8 mouse cellular contexts compared by ENCODE assay signal in genomic region chr1:155158141-155158969, GRCm38 (mm10). TPM values are rescaled to one million over a fixed set of nuclear protein-coding genes. Genes with fewer than 3 reads are reported as not detected.
DNase-seq lines count a peak whose midpoint lies in the region; ATAC-seq and TF ChIP-seq lines count a peak whose summit lies in the region.

Gene Stx6 (plus strand): TSS chr1:155158715.

- no peaks in the 10 kb centered on the region for H3K36me3 ChIP-seq in forebrain, embryonic 15.5 days

- peaks cover 19% of the 10 kb centered on the region for H3K4me1 ChIP-seq in forebrain, embryonic 15.5 days
- H3K4me1 ChIP-seq in lung, adult 2 months (ENCODE audit: control insufficient read depth, insufficient read depth, low read length): no peaks in the 10 kb centered on the region; the same call in none of the 2 replicates

- ATAC-seq in forebrain, embryonic 15.5 days (replicated peaks): peak; percentile 99
- peak; percentile 99 for ATAC-seq in neutrophil, adult 5-6 weeks (ENCODE audit: extremely low read depth, insufficient number of reproducible peaks, low FRiP score, poor library complexity, severe bottlenecking)

- no peaks in the 10 kb centered on the region for H3K9me3 ChIP-seq in forebrain, embryonic 15.5 days

- peak within 1 kb of the TSS; percentile 69 for H3K4me2 ChIP-seq in forebrain, embryonic 15.5 days (replicated peaks)

- DNase-seq in ES-CJ7 (ENCODE audit: low read depth, low spot score): peak; percentile 99
- DNase-seq in cerebellum, adult 11 months: peak; percentile 97
- DNase-seq in heart, postnatal 25 days (ENCODE audit: low spot score): peak; percentile 97
- DNase-seq in layer of hippocampus, adult 18-20 months (ENCODE audit: low spot score in 2 of 2): peak; percentile 96 to 97
- DNase-seq in lung, adult 2 months: peak; percentile 98
- peak; percentile 96 to 97 for DNase-seq in thymus, adult 18-20 months

- H3K4me3 ChIP-seq in forebrain, embryonic 15.5 days: peak within 1 kb of the TSS; percentile 86
- peak within 1 kb of the TSS; percentile 81 for H3K4me3 ChIP-seq in lung, adult 2 months (replicated peaks; ENCODE audit: extremely low read depth, low read depth, low read length)

- intact Hi-C loops in heart, postnatal 25 days (cut with DNase I): loop anchor here (5.0 kb wide), 1 partner anchor 61 kb away; the partner anchor contains the start of gene Ier5

- peak within 1 kb of the TSS; percentile 85 for H3K27ac ChIP-seq in forebrain, embryonic 15.5 days (replicated peaks)

- peak; percentile 16; the same call in 1 of the 2 replicates for TF ChIP-seq POLR2A in lung, adult 2 months (IDR thresholded peaks at IDR 0.05; ENCODE audit: borderline replicate concordance, extremely low read depth, low read depth, low read length)

- peak within 1 kb of the TSS; percentile 84 for H3K9ac ChIP-seq in forebrain, embryonic 15.5 days (replicated peaks)

- TF ChIP-seq CTCF in lung, adult 2 months (IDR thresholded peaks at IDR 0.05; ENCODE audit: insufficient read depth, low read length): no peak

- H3K27me3 ChIP-seq in forebrain, embryonic 15.5 days: no peaks in the 10 kb centered on the region

- 3% methylated on average over 46 of the region's 48 CpGs for WGBS in forebrain, embryonic 15.5 days
- WGBS in lung, adult 2 months: 2% methylated on average over 48 of the region's 48 CpGs

RNA-seq across cellular contexts. Expression of gene Stx6, which starts in this region (rescaled TPM):
- 129 and 131 TPM in 2 replicates for polyA plus RNA-seq in forebrain, embryonic 15.5 days (2015; fragmentation: Nextera tagmentation; extraction: Ambion mirVana)
- total RNA-seq in heart, postnatal 25 days (2021): 10 to 100 TPM; 25.2 to 26.5 TPM
- 100 to 1,000 TPM; 122 to 129 TPM for total RNA-seq in layer of hippocampus, adult 18-20 months (2021)
- 81.6 and 83.1 TPM in 2 replicates for polyA plus RNA-seq in lung, adult 2 months (2012; rRNA removed)
- 47.9 and 53.1 TPM in 2 replicates for total RNA-seq in neutrophil, adult 5-6 weeks (2017)

Comparison
In these comparisons a context has a peak if more than half of its experiments do, and no peak if none do; other contexts are left out.
1. Peak in every context shown above with its lines: DNase-seq, ATAC-seq, H3K4me3 ChIP-seq and H3K27ac ChIP-seq.